Mouse (Mus musculus) urinary bladder, postnatal 25 days (tissue): ENCODE results near the gene Sart3.

Source experiments
- DNase-seq: peaks from one replicate; pipeline ENCODE4 v3.0.0; 2022; ENCODE audit warnings: low spot score

Sart3 gene

DNA sequence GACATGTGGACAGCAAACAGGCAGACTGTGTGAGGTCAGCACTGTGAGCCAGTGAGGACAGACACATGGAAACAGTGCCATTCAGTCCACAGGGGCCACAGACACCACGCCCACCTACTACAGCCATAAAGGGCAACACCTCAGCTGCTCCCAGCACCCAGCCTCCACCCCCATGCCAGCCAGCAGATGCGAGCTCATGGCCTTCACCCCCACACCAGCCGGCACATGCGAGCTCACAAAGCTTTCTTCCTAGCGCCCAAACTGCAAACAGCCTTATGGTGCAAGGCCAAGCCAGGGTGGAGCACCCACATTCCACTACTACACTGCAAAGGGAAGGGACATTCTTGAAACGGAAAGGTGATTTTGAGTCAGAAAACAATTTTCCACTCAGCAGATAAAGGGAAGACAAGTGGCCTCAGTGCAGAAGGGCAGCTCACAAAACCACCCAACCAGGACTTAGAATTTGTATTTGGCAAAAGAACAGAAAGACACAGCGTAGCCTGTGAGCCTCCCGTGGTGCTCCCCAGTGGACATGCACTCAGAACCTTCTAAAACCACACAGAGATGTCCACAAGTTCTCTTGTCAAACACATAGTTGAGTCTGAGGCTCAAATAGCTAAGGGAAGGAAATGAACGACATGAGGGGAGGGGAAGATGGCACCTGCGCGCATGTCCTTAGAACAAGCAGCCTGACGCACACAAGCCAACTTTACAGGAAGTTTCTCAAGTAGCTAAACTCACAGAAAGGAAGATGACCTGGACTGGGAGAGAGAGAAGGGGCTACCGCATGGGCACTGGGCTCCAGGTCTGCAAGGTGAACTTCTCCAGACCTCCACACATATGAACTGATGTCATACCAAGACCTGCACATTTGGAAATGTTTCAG lies 6.4 kb downstream of the Sart3 start:
- DNase-seq, result no peak

DNA sequence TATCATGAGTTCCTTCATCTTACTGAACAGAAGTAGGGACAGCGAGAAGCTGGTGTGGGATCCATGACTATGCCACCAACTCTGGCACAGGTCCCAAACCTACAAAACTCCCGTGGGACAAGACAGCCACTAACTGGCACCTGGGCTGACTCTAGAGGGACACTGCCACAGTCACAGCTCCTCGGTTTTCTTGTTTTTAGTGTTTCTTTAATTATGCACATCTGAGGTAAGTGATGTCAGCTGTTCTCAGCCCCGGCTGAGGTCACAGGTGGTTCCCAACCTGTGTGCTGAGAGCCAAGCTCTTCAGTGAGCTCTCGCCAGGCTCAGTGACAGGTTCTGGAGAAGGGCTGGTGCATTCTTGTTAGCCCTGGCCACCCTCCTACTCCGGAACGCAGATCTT lies 7.9 kb downstream of the Sart3 start:
- DNase-seq, result no peak

- no peak for DNase-seq
Measured at GRCm38 (mm10) chr5:113761585-113761984, 10.7 kb downstream of the Sart3 start.

- no peak for DNase-seq
Measured at GRCm38 (mm10) chr5:113755347-113756030, 16.8 kb downstream of the Sart3 start.

GRCm38 (mm10) chr5:113751521-113752157 lies 20.7 kb downstream of the Sart3 start:
- no peak for DNase-seq

DNA sequence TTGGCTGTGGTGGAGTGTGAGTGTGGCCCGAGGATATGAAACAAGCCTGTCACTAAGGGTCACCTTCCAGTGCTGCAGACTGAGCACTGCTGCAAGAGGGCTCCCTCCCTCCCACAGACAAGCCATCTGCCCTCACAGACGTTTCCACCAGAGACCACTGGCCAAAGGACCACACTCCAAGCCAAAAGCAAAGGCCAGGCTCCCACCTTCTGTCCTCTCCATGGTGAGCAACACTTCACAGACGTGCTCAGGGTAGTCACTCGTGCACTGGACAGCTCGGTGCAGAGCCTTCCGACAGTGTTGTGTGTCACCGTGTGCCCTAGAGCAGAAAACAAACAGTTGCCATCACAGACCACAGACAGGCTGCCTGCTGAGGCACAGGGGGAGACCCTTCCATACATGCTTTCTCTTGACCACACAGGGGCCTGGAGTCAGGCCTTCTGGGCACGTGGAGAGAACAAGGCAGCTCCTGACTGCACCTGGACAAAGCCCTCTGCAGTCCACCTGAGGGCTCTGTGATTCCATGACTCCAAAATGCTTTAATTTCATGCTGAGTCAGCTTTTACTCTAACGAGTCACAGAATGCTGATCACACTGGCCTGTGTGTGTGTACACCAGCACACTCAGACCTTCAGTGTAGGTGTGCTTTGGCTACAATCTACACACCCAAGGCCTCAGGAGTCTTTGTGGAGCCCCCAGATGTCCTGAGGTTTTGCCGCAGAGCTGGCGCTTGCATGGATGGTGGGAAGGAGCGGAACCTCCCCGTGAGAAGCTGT lies 23.6 kb downstream of the Sart3 start:
- DNase-seq, result no peak

GRCm38 (mm10) chr5:113747629-113748028 lies 24.7 kb downstream of the Sart3 start:
- no peak for DNase-seq

DNA sequence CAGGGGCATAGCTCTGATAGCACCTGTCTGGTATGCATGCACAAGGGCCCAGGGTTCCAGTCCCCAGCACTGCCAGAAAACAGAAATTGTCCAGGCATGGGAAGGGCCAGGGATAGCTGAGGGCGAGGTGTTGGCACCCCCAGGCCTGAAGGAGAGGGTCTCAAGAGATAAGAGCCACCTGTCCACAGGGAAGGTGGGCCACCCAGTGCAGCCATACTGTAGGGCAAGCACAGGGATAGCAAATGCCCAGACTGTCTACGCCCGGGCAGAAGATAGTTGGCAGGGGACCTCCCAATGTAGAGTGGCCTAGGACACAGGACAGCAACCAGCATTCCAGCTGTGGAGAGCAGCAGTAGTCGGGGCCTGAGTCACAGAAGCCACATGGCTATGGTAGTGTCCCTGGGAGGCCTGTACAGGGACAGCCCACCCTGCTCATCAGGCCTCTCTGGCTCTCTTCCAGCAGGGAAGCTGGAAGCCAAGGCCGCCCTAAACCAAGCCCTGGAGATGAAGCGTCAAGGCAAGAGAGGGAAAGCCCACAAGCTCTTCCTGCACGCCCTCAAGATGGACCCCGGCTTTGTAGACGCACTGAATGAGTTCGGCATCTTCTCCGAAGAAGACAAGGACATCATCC lies 34.6 kb downstream of the Sart3 start:
- no peak for DNase-seq

DNA sequence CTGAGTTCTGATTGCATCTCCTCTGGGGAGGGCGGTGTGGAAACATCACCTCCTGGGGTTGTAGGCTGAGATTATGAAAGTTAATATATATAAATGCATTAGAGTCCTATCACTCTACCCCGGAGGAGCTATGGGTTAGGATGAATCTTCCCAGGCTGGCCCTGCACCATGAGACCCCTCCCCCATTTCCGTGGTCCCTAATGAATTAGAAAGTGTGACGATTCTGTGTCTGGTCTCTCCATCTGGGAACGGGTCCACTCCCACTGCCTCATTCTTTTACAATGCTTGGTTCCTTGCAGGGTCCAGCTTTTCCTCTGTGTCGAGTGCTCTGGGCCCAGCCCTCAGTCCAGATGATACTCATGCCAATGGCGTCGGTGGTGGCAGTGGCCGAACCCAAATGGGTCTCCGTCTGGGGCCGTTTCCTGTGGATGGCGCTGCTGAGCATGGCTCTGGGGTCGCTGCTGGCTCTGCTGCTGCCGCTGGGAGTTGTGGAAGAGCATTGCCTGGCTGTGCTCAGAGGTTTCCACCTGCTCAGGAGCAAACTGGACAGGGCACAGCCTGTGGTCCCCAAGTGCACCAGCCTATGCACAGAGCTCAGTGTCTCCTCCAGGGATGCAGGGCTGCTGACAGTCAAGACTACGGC lies 35.7 kb downstream of the Sart3 start:
- no peak for DNase-seq

DNA sequence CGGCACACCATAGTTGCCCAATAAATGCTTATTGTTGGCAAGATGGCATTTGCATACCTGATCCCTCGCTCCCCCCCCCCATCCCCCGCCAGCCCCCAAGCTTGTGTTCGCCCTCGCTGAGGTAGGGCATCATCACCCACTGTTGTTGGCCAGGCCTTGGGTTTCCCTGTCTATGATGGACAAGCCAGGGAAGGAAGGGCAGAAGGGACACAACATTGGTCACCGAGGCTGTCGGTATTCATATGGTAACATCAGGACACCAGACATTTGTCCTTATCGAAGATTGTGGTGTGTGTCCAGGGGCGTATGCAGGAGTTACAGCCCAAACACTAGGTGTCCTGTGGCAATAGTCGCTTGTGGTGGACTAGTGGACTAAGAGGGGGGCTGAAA lies 36.2 kb downstream of the Sart3 start:
- DNase-seq, result no peak

DNA sequence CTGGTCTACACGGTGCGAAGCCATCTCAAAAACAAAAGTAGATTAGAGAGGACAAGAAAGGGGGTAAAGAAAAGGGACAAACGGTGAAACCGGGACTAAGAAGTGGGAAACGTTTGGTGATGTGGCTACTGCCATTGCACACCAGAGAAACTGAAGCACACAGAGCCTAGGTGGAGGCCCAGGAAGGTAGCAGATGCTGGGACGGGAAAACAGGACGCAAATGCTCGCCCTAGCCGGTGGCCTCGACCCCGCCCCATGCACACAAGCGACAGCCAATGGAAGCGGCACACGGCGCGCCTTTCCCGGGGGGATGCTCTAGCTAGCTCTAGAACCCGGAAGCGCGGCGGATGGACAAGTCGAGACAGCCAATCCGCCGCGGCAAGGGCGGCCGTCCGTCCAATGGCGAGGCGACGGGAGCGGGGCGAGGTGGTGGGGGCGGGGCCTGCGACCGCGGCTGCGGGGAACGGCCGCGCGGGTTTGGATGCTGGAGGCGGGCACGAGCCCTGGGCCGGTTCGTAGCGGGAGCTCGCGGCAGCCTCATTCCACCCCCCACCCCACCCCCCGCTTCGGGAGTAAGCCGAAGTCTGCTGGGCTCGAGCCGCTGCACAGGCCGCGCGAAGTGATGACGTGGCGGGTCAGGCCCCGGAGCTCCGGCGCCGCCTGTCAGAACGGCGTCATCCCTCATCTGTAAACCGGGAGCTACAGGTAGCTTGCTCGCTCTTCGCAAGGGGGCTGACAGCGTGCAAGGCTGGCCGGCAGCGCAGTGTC lies 36.8 kb downstream of the Sart3 start, which contains the start of gene Ficd:
Ficd (plus strand) TSS at position 459 of the 768 bp plus-strand sequence.
- DNase-seq, result peak; percentile 85

GRCm38 (mm10) chr5:113735023-113735344 lies 37.3 kb downstream of the Sart3 start:
- no peak for DNase-seq

DNA sequence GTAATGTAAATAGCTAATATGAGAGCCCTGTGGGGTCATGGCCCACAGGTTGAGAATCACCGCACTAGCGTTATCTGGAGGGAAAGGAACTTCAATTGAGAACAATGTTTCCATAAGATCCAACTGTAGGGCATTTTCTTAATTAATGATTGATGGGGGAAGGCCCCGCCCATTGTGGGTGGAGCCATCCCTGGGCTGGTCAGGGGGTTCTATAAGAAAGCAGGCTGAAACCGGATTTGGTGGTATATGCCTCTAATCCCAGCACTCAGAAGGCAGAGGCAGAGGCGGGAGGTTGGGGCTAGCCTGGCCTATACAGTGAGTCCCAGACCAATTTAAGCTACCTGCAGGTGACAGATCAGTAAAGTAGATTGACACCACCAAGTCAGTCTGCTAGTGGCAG lies 37.9 kb downstream of the Sart3 start:
- no peak for DNase-seq

GRCm38 (mm10) chr5:113732182-113732581 lies 40.1 kb downstream of the Sart3 start:
- peak; percentile 52 for DNase-seq

- DNase-seq, result no peak
Measured at GRCm38 (mm10) chr5:113731174-113731573, 41.1 kb downstream of the Sart3 start.

DNA sequence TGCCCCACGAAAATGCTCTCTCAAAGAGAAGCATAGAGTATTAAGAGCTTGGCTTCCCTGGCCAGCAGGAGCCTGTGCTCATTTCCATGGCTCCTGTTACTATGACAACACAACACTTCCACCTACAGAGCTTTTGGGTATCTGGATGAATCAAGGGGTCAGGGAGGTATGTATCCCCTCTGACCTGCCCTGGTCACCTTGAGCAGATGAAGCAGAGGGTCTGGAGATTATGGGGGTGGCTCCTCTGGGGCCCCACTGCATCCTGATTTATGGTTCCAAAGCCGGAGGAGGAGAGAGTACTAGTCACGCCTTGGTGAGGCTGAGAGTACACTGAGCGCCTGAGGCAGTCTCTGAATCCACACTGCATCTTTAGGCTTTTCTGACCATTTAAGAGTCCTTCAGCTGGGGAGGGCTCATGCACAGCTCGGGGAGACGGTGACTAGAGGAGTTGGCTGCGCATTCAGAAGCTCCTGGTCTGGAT lies 41.6 kb downstream of the Sart3 start:
- no peak for DNase-seq

GRCm38 (mm10) chr5:113728691-113729090 lies 43.6 kb downstream of the Sart3 start:
- no peak for DNase-seq

DNA sequence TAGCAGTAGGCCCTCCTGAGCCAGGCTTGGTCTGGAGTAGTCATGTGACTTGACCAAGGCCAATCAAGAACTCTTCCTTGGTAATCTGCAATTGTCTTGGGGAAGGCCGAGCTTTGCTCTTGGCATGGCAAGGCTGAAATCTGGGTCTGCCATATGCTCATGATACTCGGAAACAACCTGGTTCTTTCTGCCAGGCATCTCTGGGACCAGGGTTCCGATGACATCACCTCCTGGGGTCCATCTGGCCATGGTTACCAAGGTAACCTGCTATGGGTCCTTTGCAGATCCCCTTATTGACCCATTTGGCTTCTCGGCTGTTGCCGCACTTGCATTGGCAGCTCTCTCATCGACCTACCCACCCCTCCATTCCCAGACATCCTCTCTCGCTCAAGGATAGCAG lies 44.3 kb downstream of the Sart3 start:
- no peak for DNase-seq

DNA sequence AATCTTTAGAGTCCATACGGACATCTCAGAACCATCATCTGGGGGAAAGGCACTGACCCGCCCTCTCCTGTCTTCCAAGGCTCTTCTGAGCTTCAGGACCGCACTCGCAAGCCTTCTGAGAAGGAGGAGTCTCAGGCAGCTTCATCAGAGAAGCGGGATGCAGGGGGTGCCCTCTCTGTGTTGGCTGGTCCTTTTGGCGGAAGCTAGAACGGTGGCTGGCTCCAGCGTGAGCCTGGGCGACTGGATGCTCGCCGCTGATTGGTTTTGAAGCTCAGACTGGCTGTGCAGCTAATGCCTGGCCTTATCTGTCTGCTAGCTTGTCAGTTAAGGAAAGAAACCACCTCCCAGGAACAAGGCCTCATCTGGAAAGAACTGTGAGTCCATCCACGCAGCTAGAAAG lies 45.1 kb downstream of the Sart3 start:
- no peak for DNase-seq

DNA sequence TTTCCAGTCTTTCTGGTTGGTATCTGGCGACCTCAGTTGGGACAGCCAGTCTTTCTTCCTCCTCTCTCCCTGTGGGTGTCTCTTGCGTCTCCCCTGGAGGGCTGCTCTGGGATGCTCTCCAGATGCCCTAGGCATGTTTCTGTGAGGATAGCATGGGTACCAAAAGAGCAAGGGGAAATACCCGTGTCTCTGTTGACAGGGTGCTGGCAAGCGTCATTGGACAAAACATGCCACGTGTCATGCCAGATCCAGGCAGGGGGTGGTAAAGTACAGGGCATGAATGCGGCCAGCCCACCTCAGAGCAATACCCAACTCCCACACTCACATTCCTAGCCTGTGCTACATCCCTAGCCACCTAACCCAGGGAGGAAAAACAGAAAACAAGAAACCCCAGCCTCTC lies 45.7 kb downstream of the Sart3 start:
- no peak for DNase-seq
